Mouse (Mus musculus): Measurements from ENCODE around the gene Flot1. TPM values are rescaled to one million over a fixed set of nuclear protein-coding genes. Genes with fewer than 3 reads are reported as not detected.
"Not testable (repeated sequence)": the region's sequence is repeated elsewhere in the genome, so short reads cannot be mapped to it uniquely, and the experiment has no call there.

Flot1 gene
- polyA plus RNA-seq, 1 experiment from 2014 or later, result 32.5 TPM

GRCm38 (mm10) chr17:35835424-35836140 is 12.6 kb downstream of the Flot1 start:
- no peaks in the 10 kb centered on the region for H3K9me3 ChIP-seq (ENCODE audit: low read depth, low read length)
- DNase-seq (no peak), ATAC-seq (ENCODE audit: insufficient read depth) (no peak)
- H3K9ac ChIP-seq, result peak overlapping the region; percentile 99
- peaks cover 63% of the 10 kb centered on the region for H3K36me3 ChIP-seq (ENCODE audit: insufficient read depth)
- peak overlapping the region; percentile 92 for H3K4me3 ChIP-seq (ENCODE audit: low read depth, low read length)
- H3K27me3 ChIP-seq (ENCODE audit: insufficient read depth, low read length), result no peaks in the 10 kb centered on the region
- H3K4me1 ChIP-seq (ENCODE audit: insufficient read depth), result no peaks in the 10 kb centered on the region; the same call in 1 of the 2 replicates
- peak overlapping the region; percentile 92 for H3K4me2 ChIP-seq
- H3K27ac ChIP-seq (ENCODE audit: low read depth), result 0 out of 2 replicates have a peak overlapping the region, but pooled peaks have one; percentile 26
- WGBS, result 57% methylated on average over 26 of the region's 26 CpGs
- no peak for TF ChIP-seq CTCF (IDR thresholded peaks at IDR 0.05; ENCODE audit: low read depth)

- Histone ChIP-seq H3K27ac (ENCODE audit: low read depth) (peak overlapping the region; percentile 99), H3K27me3 (ENCODE audit: insufficient read depth, low read length) (no peaks in the 10 kb centered on the region), H3K9ac (peak overlapping the region; percentile 99), H3K4me2 (peak overlapping the region; percentile 92), H3K4me3 (ENCODE audit: low read depth, low read length) (peak overlapping the region; percentile 92), H3K4me1 (ENCODE audit: insufficient read depth) (no peaks in the 10 kb centered on the region; the same call in 1 of the 2 replicates), H3K36me3 (ENCODE audit: insufficient read depth) (peaks cover 56% of the 10 kb centered on the region), H3K9me3 (ENCODE audit: low read depth, low read length) (no peaks in the 10 kb centered on the region)
- ATAC-seq (ENCODE audit: insufficient read depth), result no peak
- TF ChIP-seq CTCF (IDR thresholded peaks at IDR 0.05; ENCODE audit: low read depth), result peak; percentile 82
- peak; percentile 97 for DNase-seq
- 4% methylated on average over 24 of the region's 24 CpGs for WGBS
Measured at GRCm38 (mm10) chr17:35836178-35836965, 13.3 kb downstream of the Flot1 start.

- Histone ChIP-seq H3K4me1 (ENCODE audit: insufficient read depth) (no peaks in the 10 kb centered on the region; the same call in 1 of the 2 replicates), H3K27ac (ENCODE audit: low read depth) (peak overlapping the region; percentile 99), H3K9ac (peak overlapping the region; percentile 99), H3K4me3 (ENCODE audit: low read depth, low read length) (peak overlapping the region; percentile 92), H3K4me2 (peak overlapping the region; percentile 92), H3K36me3 (ENCODE audit: insufficient read depth) (peaks cover 51% of the 10 kb centered on the region), H3K27me3 (ENCODE audit: insufficient read depth, low read length) (no peaks in the 10 kb centered on the region), H3K9me3 (ENCODE audit: low read depth, low read length) (no peaks in the 10 kb centered on the region)
- WGBS, result 0% methylated on average over 25 of the region's 25 CpGs
- ATAC-seq (ENCODE audit: insufficient read depth) (peak; percentile 19), DNase-seq (peak; percentile 97)
- no peak for TF ChIP-seq CTCF (IDR thresholded peaks at IDR 0.05; ENCODE audit: low read depth)
Measured at GRCm38 (mm10) chr17:35836991-35837422, 14.0 kb downstream of the Flot1 start.

DNA sequence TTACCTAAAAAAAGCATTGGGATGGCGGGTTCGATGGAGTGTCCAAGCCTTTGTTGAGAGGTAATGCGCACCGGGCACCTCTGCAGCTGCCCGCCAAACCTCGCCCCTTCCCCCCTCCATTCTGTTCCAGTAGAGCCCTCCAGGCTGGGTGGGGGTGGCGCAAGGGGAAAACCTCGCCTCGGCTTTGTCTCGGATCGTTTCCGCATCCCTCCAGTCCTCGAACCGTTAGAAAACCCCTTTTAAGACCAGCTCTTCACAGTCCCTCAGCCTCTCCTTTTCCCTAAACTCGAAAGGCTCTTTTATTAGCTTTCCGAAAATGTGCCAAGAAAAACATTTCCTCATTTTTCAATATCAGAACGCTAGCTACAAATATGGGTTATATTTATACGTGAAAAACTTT is 14.5 kb downstream of the Flot1 start:
- peak overlapping the region; percentile 99 for H3K9ac ChIP-seq
- H3K4me2 ChIP-seq, result peak overlapping the region; percentile 92
- DNase-seq (peak; percentile 72), ATAC-seq (ENCODE audit: insufficient read depth) (0 out of 2 replicates have a peak, but pooled peaks have one; percentile 4)
- no peaks in the 10 kb centered on the region for H3K27me3 ChIP-seq (ENCODE audit: insufficient read depth, low read length)
- H3K4me3 ChIP-seq (ENCODE audit: low read depth, low read length), result peak overlapping the region; percentile 92
- WGBS, result under 1% methylated on average over 18 of the region's 18 CpGs
- H3K36me3 ChIP-seq (ENCODE audit: insufficient read depth), result peaks cover 46% of the 10 kb centered on the region
- TF ChIP-seq CTCF (IDR thresholded peaks at IDR 0.05; ENCODE audit: low read depth), result no peak
- H3K9me3 ChIP-seq (ENCODE audit: low read depth, low read length), result no peaks in the 10 kb centered on the region
- peak overlapping the region; percentile 99 for H3K27ac ChIP-seq (ENCODE audit: low read depth)
- H3K4me1 ChIP-seq (ENCODE audit: insufficient read depth), result no peaks in the 10 kb centered on the region; the same call in 1 of the 2 replicates

- peak; percentile 77 for ATAC-seq (ENCODE audit: insufficient read depth)
- H3K27ac ChIP-seq (ENCODE audit: low read depth), result peak within 1 kb of the TSS; percentile 99
- DNase-seq, result peak; percentile 98
- no peaks in the 10 kb centered on the region for H3K9me3 ChIP-seq (ENCODE audit: low read depth, low read length)
- H3K4me1 ChIP-seq (ENCODE audit: insufficient read depth), result peaks cover 4% of the 10 kb centered on the region
- 1% methylated on average over 29 of the region's 29 CpGs for WGBS
- H3K27me3 ChIP-seq (ENCODE audit: insufficient read depth, low read length), result no peaks in the 10 kb centered on the region
- peak within 1 kb of the TSS; percentile 92 for H3K4me2 ChIP-seq
- no peak for TF ChIP-seq CTCF (IDR thresholded peaks at IDR 0.05; ENCODE audit: low read depth)
- H3K4me3 ChIP-seq (ENCODE audit: low read depth, low read length), result peak within 1 kb of the TSS; percentile 92
- H3K9ac ChIP-seq, result peak within 1 kb of the TSS; percentile 99
- peaks cover 39% of the 10 kb centered on the region for H3K36me3 ChIP-seq (ENCODE audit: insufficient read depth)
Measured at GRCm38 (mm10) chr17:35838122-35838544, 15.1 kb downstream of the Flot1 start, which contains the start of gene Tubb5. Gene Tubb5, minus strand, starts transcription at chr17:35838306.

- Histone ChIP-seq H3K4me3 (ENCODE audit: low read depth, low read length) (peak overlapping the region; percentile 92), H3K27me3 (ENCODE audit: insufficient read depth, low read length) (no peaks in the 10 kb centered on the region), H3K27ac (ENCODE audit: low read depth) (peak overlapping the region; percentile 85), H3K36me3 (ENCODE audit: insufficient read depth) (peaks cover 35% of the 10 kb centered on the region), H3K9me3 (ENCODE audit: low read depth, low read length) (no peaks in the 10 kb centered on the region), H3K9ac (peak overlapping the region; percentile 99), H3K4me2 (peak overlapping the region; percentile 92), H3K4me1 (ENCODE audit: insufficient read depth) (peaks cover 4% of the 10 kb centered on the region)
- DNase-seq (no peak), ATAC-seq (ENCODE audit: insufficient read depth) (0 out of 2 replicates have a peak, but pooled peaks have one; percentile 9)
- TF ChIP-seq CTCF (IDR thresholded peaks at IDR 0.05; ENCODE audit: low read depth), result no peak
- under 1% methylated on average over 5 of the region's 5 CpGs for WGBS
Measured at GRCm38 (mm10) chr17:35838570-35838969, 15.5 kb downstream of the Flot1 start.

GRCm38 (mm10) chr17:35839002-35839401 is 16.0 kb downstream of the Flot1 start:
- peaks cover 32% of the 10 kb centered on the region for H3K36me3 ChIP-seq (ENCODE audit: insufficient read depth)
- peak overlapping the region; percentile 99 for H3K9ac ChIP-seq
- not testable (repeated sequence) for ATAC-seq (ENCODE audit: insufficient read depth); H3K9me3 ChIP-seq (ENCODE audit: low read depth, low read length); H3K27me3 ChIP-seq (ENCODE audit: insufficient read depth, low read length); H3K4me1 ChIP-seq (ENCODE audit: insufficient read depth)
- WGBS, result 41% methylated on average over 3 of the region's 3 CpGs
- peak; percentile 9 for DNase-seq
- peak overlapping the region; percentile 85 for H3K27ac ChIP-seq (ENCODE audit: low read depth)
- H3K4me3 ChIP-seq (ENCODE audit: low read depth, low read length), result peak overlapping the region; percentile 92
- H3K4me2 ChIP-seq, result peak overlapping the region; percentile 92

Measured in lung, embryonic 14.5 days (tissue).